22 mouse cellular contexts compared by ENCODE assay signal in genomic region chr11:118394538-118394937, GRCm38 (mm10). TPM values are rescaled to one million over a fixed set of nuclear protein-coding genes. Genes with fewer than 3 reads are reported as not detected.
DNase-seq lines count a peak whose midpoint lies in the region; ATAC-seq lines count a peak whose summit lies in the region.
"Had no signal": no experiment of that assay in that cellular context is flagged by ENCODE, and none has a peak within 500 bp of the region (broad histone marks: within the 10 kb centered on the region; RNA-seq: fewer than 3 reads in every experiment).

No protein-coding gene starts in this region.

- WGBS in forebrain, embryonic 10.5 days: 67% methylated on average over 6 of the region's 6 CpGs
- 62% methylated on average over 6 of the region's 6 CpGs for WGBS in forebrain, embryonic 15.5 days
- WGBS in neural tube, embryonic 13.5 days: 63% methylated on average over 6 of the region's 6 CpGs
- 63% methylated on average over 6 of the region's 6 CpGs for WGBS in limb, embryonic 10.5 days

- no peak overlapping the region for H3K4me2 ChIP-seq in forebrain, embryonic 15.5 days (replicated peaks)
- no peak overlapping the region for H3K4me2 ChIP-seq in neural tube, embryonic 13.5 days
- H3K4me2 ChIP-seq: hindbrain, embryonic 13.5 days; liver, embryonic 15.5 days; lung, embryonic 15.5 days; midbrain, embryonic 15.5 days had no signal

- no peak for ATAC-seq in forebrain, embryonic 15.5 days (replicated peaks)
- no peak for ATAC-seq in neural tube, embryonic 13.5 days (ENCODE audit: low read depth)
- ATAC-seq: forebrain, embryonic 14.5 days; inflammation-experienced regulatory T-cells, adult 6 months; midbrain, embryonic 15.5 days had no signal

- no peak overlapping the region for H3K9ac ChIP-seq in forebrain, embryonic 15.5 days (replicated peaks)
- 0 out of 2 replicates have a peak overlapping the region, but pooled peaks have one; percentile 31 for H3K9ac ChIP-seq in neural tube, embryonic 13.5 days
- H3K9ac ChIP-seq: hindbrain, embryonic 13.5 days; liver, embryonic 15.5 days; lung, embryonic 15.5 days; midbrain, embryonic 15.5 days had no signal

- no peak overlapping the region for H3K4me3 ChIP-seq in forebrain, embryonic 10.5 days
- H3K4me3 ChIP-seq in forebrain, embryonic 15.5 days: no peak overlapping the region
- H3K4me3 ChIP-seq in neural tube, embryonic 13.5 days: no peak overlapping the region
- no peak overlapping the region for H3K4me3 ChIP-seq in limb, embryonic 10.5 days
- H3K4me3 ChIP-seq: hindbrain, embryonic 13.5 days; liver, embryonic 15.5 days; lung, embryonic 15.5 days; midbrain, embryonic 15.5 days had no signal

- no peaks in the 10 kb centered on the region; the same call in 1 of the 2 replicates for H3K9me3 ChIP-seq in forebrain, embryonic 10.5 days
- no peaks in the 10 kb centered on the region for H3K9me3 ChIP-seq in forebrain, embryonic 15.5 days
- H3K9me3 ChIP-seq in neural tube, embryonic 13.5 days: no peaks in the 10 kb centered on the region
- no peaks in the 10 kb centered on the region for H3K9me3 ChIP-seq in limb, embryonic 10.5 days (replicated peaks)
- H3K9me3 ChIP-seq: hindbrain, embryonic 13.5 days; liver, embryonic 15.5 days; lung, embryonic 15.5 days; midbrain, embryonic 15.5 days had no signal

- no peaks in the 10 kb centered on the region for H3K27me3 ChIP-seq in forebrain, embryonic 10.5 days (ENCODE audit: poor library complexity, severe bottlenecking)
- no peaks in the 10 kb centered on the region for H3K27me3 ChIP-seq in forebrain, embryonic 15.5 days
- no peaks in the 10 kb centered on the region for H3K27me3 ChIP-seq in neural tube, embryonic 13.5 days
- no peaks in the 10 kb centered on the region for H3K27me3 ChIP-seq in limb, embryonic 10.5 days (ENCODE audit: low read depth, poor library complexity, severe bottlenecking)
- H3K27me3 ChIP-seq: hindbrain, embryonic 13.5 days; liver, embryonic 15.5 days; lung, embryonic 15.5 days; midbrain, embryonic 15.5 days had no signal

- peaks cover 9% of the 10 kb centered on the region for H3K4me1 ChIP-seq in forebrain, embryonic 10.5 days
- no peaks in the 10 kb centered on the region for H3K4me1 ChIP-seq in forebrain, embryonic 15.5 days
- H3K4me1 ChIP-seq in neural tube, embryonic 13.5 days (replicated peaks): peaks cover 4% of the 10 kb centered on the region; the same call in 1 of the 2 replicates
- peaks cover 12% of the 10 kb centered on the region for H3K4me1 ChIP-seq in limb, embryonic 10.5 days
- H3K4me1 ChIP-seq: hindbrain, embryonic 13.5 days; lung, embryonic 15.5 days; midbrain, embryonic 15.5 days had no signal

- H3K36me3 ChIP-seq in forebrain, embryonic 10.5 days (replicated peaks): no peaks in the 10 kb centered on the region
- no peaks in the 10 kb centered on the region for H3K36me3 ChIP-seq in forebrain, embryonic 15.5 days
- H3K36me3 ChIP-seq in neural tube, embryonic 13.5 days: 0 out of 2 replicates have a peak, but pooled peaks cover 7% of the 10 kb centered on the region
- 0 out of 2 replicates have a peak, but pooled peaks cover 5% of the 10 kb centered on the region for H3K36me3 ChIP-seq in limb, embryonic 10.5 days
- H3K36me3 ChIP-seq: lung, embryonic 15.5 days; midbrain, embryonic 15.5 days had no signal

- 0 out of 2 replicates have a peak overlapping the region, but pooled peaks have one; percentile 3 for H3K27ac ChIP-seq in forebrain, embryonic 10.5 days
- H3K27ac ChIP-seq in forebrain, embryonic 15.5 days (replicated peaks): no peak overlapping the region
- peak overlapping the region; percentile 64; the same call in 1 of the 2 replicates for H3K27ac ChIP-seq in neural tube, embryonic 13.5 days (replicated peaks)
- H3K27ac ChIP-seq in limb, embryonic 10.5 days: peak overlapping the region; percentile 31; the same call in 1 of the 2 replicates
- H3K27ac ChIP-seq: hindbrain, embryonic 13.5 days; liver, embryonic 15.5 days; lung, embryonic 15.5 days; midbrain, embryonic 15.5 days had no signal

- DNase-seq in forebrain, embryonic 10.5 days (ENCODE audit: extremely low spot score, low spot score): no peak
- DNase-seq in neural tube, embryonic 10.5 days (ENCODE audit: extremely low spot score, low spot score): no peak
- DNase-seq in brain, adult 2 months (ENCODE audit: low read depth, low spot score): peak; percentile 30
- no peak for DNase-seq in limb, embryonic 10.5 days (ENCODE audit: low spot score)
- DNase-seq in lung, postnatal 25 days (ENCODE audit: low spot score): no peak
- no peak for DNase-seq in heart, adult 8-10 months (ENCODE audit: low spot score)
- DNase-seq: adrenal gland, postnatal 25 days; cerebellum, adult 11 months; heart, adult 18-20 months; kidney, adult 18-20 months; liver; lung, postnatal 4 days; right cerebral cortex, adult 18-20 months had no signal

RNA-seq across cellular contexts. Expression of gene Lgals3bp, which starts 7.4 kb away (rescaled TPM):
- 0.47 and 1.0 TPM in 2 replicates for polyA plus RNA-seq in forebrain, embryonic 10.5 days (2016; fragmentation: Nextera tagmentation; extraction: Ambion mirVana)
- polyA plus RNA-seq in forebrain, embryonic 15.5 days (2015; fragmentation: Nextera tagmentation; extraction: Ambion mirVana): 2.6 TPM in 2 replicates
- polyA plus RNA-seq in neural tube, embryonic 13.5 days (2015; fragmentation: Nextera tagmentation; extraction: Ambion mirVana): 2.7 and 4.2 TPM in 2 replicates
- polyA plus RNA-seq in limb, embryonic 10.5 days (2016; fragmentation: Nextera tagmentation; extraction: Ambion mirVana): 2.7 and 3.4 TPM in 2 replicates
- 10 to 100 TPM; 19.7 to 25.8 (median 23.3) TPM for total RNA-seq in heart, adult 8-10 months (2022)

RNA-seq across cellular contexts. Expression of gene Cant1, which starts 24.3 kb away (rescaled TPM):
- 19.0 and 19.2 TPM in 2 replicates for polyA plus RNA-seq in forebrain, embryonic 10.5 days (2016; fragmentation: Nextera tagmentation; extraction: Ambion mirVana)
- 28.9 and 31.6 TPM in 2 replicates for polyA plus RNA-seq in forebrain, embryonic 15.5 days (2015; fragmentation: Nextera tagmentation; extraction: Ambion mirVana)
- polyA plus RNA-seq in neural tube, embryonic 13.5 days (2015; fragmentation: Nextera tagmentation; extraction: Ambion mirVana): 25.7 and 28.2 TPM in 2 replicates
- 24.1 and 25.9 TPM in 2 replicates for polyA plus RNA-seq in limb, embryonic 10.5 days (2016; fragmentation: Nextera tagmentation; extraction: Ambion mirVana)
- 10 to 100 TPM; 16.4 to 19.2 (median 16.8) TPM for total RNA-seq in heart, adult 8-10 months (2022)

RNA-seq across cellular contexts. Expression of gene C1qtnf1, which starts 33.5 kb away (rescaled TPM):
- 1.5 and 2.3 TPM in 2 replicates for polyA plus RNA-seq in forebrain, embryonic 10.5 days (2016; fragmentation: Nextera tagmentation; extraction: Ambion mirVana)
- 3.2 and 3.4 TPM in 2 replicates for polyA plus RNA-seq in forebrain, embryonic 15.5 days (2015; fragmentation: Nextera tagmentation; extraction: Ambion mirVana)
- 4.4 and 4.8 TPM in 2 replicates for polyA plus RNA-seq in neural tube, embryonic 13.5 days (2015; fragmentation: Nextera tagmentation; extraction: Ambion mirVana)
- 1.9 and 3.1 TPM in 2 replicates for polyA plus RNA-seq in limb, embryonic 10.5 days (2016; fragmentation: Nextera tagmentation; extraction: Ambion mirVana)
- total RNA-seq in heart, adult 8-10 months (2022): 10 to 100 TPM; 13.5 to 15.3 (median 13.8) TPM
- total RNA-seq: megakaryocyte-erythroid progenitor cell, adult 5-6 weeks had no signal
- polyA plus RNA-seq: inflammation-experienced regulatory T-cells, adult 6 months had no signal

RNA-seq across cellular contexts. Expression of gene Timp2, which starts 39.0 kb away (rescaled TPM):
- 31.3 and 35.1 TPM in 2 replicates for polyA plus RNA-seq in forebrain, embryonic 10.5 days (2016; fragmentation: Nextera tagmentation; extraction: Ambion mirVana)
- 69.4 and 75.2 TPM in 2 replicates for polyA plus RNA-seq in forebrain, embryonic 15.5 days (2015; fragmentation: Nextera tagmentation; extraction: Ambion mirVana)
- polyA plus RNA-seq in neural tube, embryonic 13.5 days (2015; fragmentation: Nextera tagmentation; extraction: Ambion mirVana): 56.4 and 57.5 TPM in 2 replicates
- 35.4 and 49.6 TPM in 2 replicates for polyA plus RNA-seq in limb, embryonic 10.5 days (2016; fragmentation: Nextera tagmentation; extraction: Ambion mirVana)
- total RNA-seq in heart, adult 8-10 months (2022): 10 to 100 TPM; 73.9 to 99.6 (median 87.5) TPM

RNA-seq across cellular contexts. Expression of gene Cep295nl, which starts 52.2 kb away (rescaled TPM):
- 0.16 and 0.26 TPM in 2 replicates for polyA plus RNA-seq in forebrain, embryonic 10.5 days (2016; fragmentation: Nextera tagmentation; extraction: Ambion mirVana)
- 0.09 TPM in 1 of 2 replicates, not detected in the other for polyA plus RNA-seq in forebrain, embryonic 15.5 days (2015; fragmentation: Nextera tagmentation; extraction: Ambion mirVana)
- 0.13 TPM in 1 of 2 replicates, not detected in the other for polyA plus RNA-seq in neural tube, embryonic 13.5 days (2015; fragmentation: Nextera tagmentation; extraction: Ambion mirVana)
- polyA plus RNA-seq in limb, embryonic 10.5 days (2016; fragmentation: Nextera tagmentation; extraction: Ambion mirVana): 0.61 and 1.1 TPM in 2 replicates
- 1 to 10 TPM in 1 of 4 experiments, under 1 TPM in 3; 0.82 to 1.0 (median 0.88) TPM for total RNA-seq in heart, adult 8-10 months (2022)
- polyA plus RNA-seq: liver, embryonic 15.5 days had no signal
